Mouse (Mus musculus) v-Abl transformed pro-B cells (cell line): ENCODE measurements around the gene Dnah7c.

ENCODE experiments used
- in situ Hi-C, 2 experiments: fragments of 400-800 bp; cut with MboI; formaldehyde crosslinking; loops; one replicate each; pipeline ENCODE4 v1.15.1; 2025; ENCODE audit not compliant: unreplicated experiment in 2 of 2

Gene Dnah7c

GRCm38 (mm10) chr1:46852216-46852599, 426.8 kb downstream of the Dnah7c start:
- in situ Hi-C loops = loop anchor here in 1 of 2 experiments (10.0 kb wide), 2 partner anchors 417 to 1057 kb away; partner anchors contain the start of gene Wdr75

GRCm38 (mm10) chr1:46852600-46853272, 427.3 kb downstream of the Dnah7c start:
- in situ Hi-C loops = loop anchor here in 1 of 2 experiments (10.0 kb wide), 2 partner anchors 418 to 1058 kb away; partner anchors contain the start of gene Wdr75

GRCm38 (mm10) chr1:46853317-46854035, 428.1 kb downstream of the Dnah7c start:
- in situ Hi-C loops = loop anchor here in 1 of 2 experiments (10.0 kb wide), 2 partner anchors 419 to 1059 kb away; partner anchors contain the start of gene Wdr75

GRCm38 (mm10) chr1:46854036-46854900, 428.9 kb downstream of the Dnah7c start:
- in situ Hi-C loops = loop anchor here in 1 of 2 experiments (10.0 kb wide), 2 partner anchors 419 to 1059 kb away; partner anchors contain the start of gene Wdr75

- in situ Hi-C loops = loop anchor here (5.0 to 10.0 kb wide), 5 partner anchors 51 to 1062 kb away; partner anchors contain the start of gene Wdr75 (in 1 of the 2)
These were observed 431.1 kb downstream of the Dnah7c start for GRCm38 (mm10) chr1:46856498-46856897.
